Mouse (Mus musculus): ENCODE measurements around the gene Ier5. TPM values are rescaled to one million over a fixed set of nuclear protein-coding genes. Genes with fewer than 3 reads are reported as not detected.

Ier5 gene
- total RNA-seq, 2 experiments from 2014 or later = 36.8 to 37.1 TPM

DNA sequence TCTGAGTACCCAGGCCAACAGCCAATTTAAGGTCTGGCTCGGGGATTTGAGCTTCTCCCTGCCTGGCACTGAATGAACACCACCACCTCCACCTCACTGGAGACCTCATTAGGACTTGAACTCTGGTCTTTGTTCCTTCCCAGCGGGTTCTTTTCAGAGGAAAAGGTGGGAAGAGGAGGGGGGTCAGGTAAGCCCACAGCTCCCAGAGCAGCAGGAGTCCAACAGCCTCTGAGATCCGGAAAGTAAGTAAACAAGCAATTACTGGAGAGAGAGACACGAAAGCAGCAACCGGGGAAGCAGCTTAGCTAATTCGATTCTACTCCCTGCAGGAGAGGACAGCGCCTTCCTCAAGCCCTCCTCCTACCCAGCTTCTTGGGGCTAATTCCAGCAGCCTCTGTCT, 13.0 kb downstream of the Ier5 start:
- no peak for DNase-seq (ENCODE audit: low spot score in 2 of 2)
- intact Hi-C loops (cut with DNase I) = no loop called here

DNA sequence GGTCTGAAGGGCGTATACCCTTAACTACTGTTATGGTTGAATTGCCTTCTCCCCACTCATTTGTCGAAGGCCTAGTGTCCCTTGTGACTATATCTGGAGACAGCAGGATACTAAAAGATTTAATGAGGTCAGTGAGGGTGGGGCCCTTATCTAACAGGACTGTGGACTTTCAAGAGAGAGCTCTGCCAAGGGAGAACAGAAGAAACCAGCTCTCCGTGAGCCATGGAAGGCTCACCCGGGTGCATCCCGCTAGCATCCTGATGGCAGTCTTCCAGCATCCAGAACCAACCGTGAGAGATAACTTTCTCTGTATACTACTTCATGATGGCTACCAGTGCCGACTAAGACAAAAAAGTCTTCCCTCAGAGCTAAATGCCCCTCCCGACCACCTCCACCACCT, 14.6 kb downstream of the Ier5 start:
- intact Hi-C loops (cut with DNase I) = no loop called here
- no peak for DNase-seq (ENCODE audit: low spot score in 2 of 2)

DNA sequence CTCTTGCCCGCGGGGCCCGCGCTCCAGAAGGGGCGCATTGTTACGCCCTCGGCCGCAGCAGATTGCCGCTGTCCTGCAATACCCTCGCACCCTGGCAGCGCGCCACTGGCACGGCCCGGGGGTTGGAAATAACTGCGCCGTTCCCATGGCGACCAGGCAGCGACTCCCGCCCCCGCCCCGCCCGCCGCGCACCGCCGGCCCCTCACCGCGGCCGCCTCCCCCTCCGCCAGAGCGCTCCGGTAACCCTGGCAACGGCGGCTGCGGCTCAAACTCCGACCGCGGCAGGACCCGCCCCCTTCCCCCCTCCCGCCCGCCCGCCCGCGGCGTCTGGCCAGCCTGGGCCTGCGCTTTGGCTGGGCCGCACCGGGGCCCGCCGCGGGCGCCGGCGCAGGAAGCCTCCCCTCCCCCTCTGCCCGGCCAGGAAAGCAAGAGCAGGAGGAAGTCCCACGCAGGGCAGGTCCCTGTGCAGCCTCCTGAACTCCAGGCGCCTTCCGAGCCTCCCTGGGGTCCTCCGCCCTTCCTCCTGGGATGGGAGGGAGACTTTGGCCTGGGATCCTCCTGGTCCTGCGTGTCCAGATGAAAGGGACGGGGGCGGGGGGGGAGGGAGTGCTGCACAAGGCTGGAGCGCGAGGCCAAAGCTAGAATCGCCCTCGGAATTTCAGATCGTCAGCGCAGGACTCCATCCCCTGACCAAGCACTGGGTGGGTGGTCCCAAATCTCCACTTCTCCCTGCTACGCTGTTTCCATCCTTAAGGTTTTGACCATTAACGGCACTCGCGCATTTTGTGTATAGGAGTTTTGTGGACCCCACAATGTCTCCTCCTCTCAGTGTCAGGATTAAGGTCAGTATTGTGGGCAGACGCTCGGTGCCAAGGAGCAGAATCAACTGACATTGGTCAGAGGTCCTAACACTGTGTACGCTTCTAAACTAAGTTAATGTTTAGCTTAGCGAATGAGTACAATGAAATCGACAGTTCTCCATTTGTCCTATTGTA, 15.9 kb downstream of the Ier5 start:
- peak; percentile 93 for DNase-seq (ENCODE audit: low spot score in 2 of 2)
- intact Hi-C loops (cut with DNase I) = no loop called here

DNA sequence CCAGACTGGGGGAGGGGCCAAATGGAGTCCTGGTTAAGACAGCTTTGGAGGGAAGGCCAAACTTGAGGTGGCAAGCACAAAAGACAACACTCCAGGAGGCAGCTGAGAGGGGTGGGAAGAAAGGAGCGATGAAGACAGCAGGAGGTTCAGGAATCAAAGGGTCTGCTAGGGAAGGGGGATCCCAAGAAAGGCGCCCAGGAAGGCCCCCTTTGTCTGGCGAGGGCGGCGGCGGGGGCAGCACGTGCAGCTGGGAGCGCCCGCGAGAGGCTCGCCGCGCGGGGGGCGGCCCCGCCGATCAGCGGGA, 16.5 kb downstream of the Ier5 start:
- no peak for DNase-seq (ENCODE audit: low spot score in 2 of 2)
- intact Hi-C loops (cut with DNase I) = no loop called here

DNA sequence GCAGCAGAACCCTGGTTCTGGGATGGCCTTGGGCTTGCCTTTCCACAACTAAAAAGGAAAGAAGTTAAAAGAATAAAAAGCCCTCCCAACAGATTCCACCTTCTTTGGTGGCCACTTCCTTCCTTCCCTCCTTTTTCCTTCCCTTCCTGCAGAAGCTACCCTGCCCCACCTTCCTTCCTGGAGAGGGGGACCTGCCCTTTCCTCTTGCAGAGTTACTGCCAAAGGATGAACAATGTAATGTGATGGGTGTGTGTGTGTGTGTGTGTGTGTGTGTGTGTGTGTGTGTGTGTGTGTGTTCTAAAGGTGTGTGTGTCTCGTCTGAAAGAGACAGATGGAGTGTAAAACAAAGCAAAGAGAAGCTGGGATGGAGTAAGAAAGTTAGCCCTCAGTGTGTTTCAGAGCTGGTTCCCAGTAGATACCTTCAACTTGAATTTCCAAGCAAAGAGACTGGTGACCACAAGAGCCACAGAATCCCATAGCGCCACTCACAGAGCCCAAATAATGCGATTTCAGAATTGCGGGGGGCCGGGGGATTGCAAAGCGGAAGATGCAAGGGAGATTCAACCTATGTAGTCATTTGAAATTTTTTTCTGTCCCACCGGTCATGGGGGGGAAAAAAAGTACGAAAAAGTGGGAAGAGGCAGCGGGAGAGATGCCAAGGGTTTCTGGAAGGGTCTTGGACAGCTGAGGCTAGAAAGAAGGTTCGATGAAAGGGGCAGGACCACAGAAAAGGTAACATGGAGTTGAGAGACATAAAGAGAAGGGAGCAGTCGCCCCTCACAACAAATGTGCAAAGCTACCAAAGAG, 17.1 kb downstream of the Ier5 start:
- intact Hi-C loops (cut with DNase I) = no loop called here
- DNase-seq (ENCODE audit: low spot score in 2 of 2) = no peak

DNA sequence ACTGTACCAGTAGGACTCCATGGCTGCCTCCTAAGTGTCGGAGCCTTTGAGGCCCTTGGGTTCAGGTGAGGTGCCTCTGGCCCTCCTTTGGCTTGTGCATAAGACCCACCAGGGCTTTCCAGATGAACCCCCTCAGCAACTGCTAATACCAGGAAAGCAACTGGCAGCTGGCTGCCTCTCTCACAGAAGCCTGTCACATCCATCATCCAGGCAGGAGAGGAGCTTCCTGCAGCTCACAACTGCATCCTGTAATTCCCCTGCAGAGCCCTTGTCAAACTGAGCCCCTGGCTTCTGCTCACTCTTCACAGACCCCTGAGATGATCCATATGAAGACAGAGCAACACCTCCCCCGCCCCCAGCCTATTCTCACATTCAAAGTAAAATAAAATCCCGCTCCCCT, 21.8 kb downstream of the Ier5 start:
- DNase-seq (ENCODE audit: low spot score in 2 of 2) = no peak
- intact Hi-C loops (cut with DNase I) = no loop called here

DNA sequence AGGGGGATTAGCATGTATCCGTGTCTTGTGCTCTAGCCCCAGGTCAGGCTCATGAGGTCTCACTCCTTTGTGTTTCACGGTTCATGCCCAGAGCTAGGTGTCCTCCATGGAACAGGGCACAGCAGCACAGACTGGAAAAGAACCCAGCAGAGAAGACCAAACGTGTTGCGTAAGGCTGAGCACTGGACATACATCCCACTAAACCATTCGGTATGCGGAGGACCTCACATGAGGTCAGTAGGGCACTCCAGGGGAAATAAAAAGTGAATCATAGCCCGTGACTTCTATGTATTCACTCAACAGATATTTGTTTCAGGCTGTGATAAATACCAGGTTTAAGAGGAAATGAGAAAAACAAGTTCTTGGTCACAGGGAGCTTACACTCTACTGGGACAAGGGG, 23.6 kb downstream of the Ier5 start:
- DNase-seq (ENCODE audit: low spot score in 2 of 2) = no peak
- intact Hi-C loops (cut with DNase I) = no loop called here

DNA sequence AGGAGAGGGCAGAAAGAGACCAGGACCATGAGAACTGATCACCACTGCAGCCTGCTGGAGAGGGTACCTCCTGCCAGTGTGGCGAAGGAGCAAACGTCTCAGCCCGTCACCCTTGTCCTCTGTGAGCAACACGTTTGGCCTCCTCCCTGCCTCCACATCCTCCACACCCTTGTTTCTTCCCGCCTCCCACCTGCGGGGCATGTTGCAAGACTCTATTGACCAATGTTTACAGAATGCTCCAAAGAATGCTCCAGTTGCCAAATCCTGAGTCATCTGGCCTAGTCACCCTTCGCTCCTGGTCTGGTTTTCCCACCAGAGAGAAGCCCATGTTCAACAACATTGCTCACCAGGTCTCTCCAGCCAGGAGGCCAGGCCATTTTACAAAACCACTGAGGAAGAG, 24.6 kb downstream of the Ier5 start:
- intact Hi-C loops (cut with DNase I) = no loop called here
- no peak for DNase-seq (ENCODE audit: low spot score in 2 of 2)

DNA sequence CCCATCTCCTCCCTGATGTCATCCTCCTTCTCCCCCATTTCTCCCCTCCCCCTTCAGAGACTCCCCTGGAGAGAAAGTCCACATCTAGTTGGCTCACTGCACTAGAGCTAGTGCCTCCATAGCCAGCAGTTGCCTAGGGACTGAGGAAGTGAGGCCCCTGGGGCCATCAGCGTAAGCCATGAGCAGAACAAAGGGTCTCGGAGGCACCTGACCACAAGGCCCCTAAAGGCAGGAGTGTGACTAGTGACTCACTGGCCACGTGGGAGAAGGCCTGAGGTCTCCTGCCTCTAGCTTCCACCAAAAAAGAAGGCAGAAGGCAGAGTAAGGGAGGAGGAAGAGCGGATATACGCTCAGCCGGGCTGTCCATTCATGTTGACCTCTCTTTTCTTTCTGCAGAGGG, 25.5 kb downstream of the Ier5 start:
- no peak for DNase-seq (ENCODE audit: low spot score in 2 of 2)
- intact Hi-C loops (cut with DNase I) = no loop called here

DNA sequence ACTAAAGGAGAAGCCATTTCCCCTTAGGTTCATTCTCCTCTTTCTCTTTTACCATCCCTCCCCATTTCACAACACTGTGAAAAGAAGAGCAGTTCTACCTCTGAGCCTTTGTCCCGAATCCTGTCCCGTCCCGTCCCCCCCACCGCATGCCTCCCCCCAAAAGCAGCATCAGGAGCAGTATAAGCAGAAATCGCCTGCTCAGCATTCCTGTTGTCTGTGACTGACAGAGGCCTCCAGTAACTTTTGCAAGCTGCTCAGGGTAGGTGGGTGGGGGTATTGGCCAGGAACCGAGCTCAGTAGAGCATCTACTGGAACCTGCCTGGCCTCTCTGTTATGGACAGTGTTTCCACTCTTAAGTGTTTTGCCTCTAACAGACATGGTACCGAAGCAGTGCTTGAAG, 26.3 kb downstream of the Ier5 start:
- intact Hi-C loops (cut with DNase I) = no loop called here
- DNase-seq (ENCODE audit: low spot score in 2 of 2) = no peak

DNA sequence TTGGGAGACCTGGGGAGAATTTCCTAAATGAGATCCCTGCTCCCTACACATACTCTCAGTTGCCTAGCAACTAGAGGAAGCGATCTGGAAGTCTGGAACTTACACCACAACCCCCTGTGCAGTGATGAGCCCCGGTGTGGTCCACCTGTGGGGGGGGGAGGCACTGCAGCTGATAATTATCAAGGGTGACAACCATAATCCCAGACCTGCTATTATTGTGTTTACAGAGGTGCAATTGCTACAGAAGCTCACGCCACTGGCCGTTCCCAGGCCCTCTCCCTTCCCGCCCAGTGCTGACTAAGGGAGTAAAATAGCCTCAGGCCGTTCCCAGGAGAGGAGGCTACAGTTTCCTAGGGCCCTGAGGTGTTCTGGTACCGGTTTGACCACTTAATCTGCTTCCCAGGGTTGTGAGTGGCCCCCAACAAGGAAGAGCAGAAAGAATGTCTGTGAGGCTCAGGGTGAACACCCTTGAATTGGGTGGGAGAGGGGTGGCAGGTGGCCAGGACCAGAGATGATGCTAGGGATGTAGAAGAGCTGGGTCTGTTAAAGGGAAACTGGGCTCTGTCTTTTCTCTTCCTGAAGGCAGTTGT, 28.1 kb downstream of the Ier5 start:
- intact Hi-C loops (cut with DNase I) = no loop called here
- DNase-seq (ENCODE audit: low spot score in 2 of 2) = no peak

DNA sequence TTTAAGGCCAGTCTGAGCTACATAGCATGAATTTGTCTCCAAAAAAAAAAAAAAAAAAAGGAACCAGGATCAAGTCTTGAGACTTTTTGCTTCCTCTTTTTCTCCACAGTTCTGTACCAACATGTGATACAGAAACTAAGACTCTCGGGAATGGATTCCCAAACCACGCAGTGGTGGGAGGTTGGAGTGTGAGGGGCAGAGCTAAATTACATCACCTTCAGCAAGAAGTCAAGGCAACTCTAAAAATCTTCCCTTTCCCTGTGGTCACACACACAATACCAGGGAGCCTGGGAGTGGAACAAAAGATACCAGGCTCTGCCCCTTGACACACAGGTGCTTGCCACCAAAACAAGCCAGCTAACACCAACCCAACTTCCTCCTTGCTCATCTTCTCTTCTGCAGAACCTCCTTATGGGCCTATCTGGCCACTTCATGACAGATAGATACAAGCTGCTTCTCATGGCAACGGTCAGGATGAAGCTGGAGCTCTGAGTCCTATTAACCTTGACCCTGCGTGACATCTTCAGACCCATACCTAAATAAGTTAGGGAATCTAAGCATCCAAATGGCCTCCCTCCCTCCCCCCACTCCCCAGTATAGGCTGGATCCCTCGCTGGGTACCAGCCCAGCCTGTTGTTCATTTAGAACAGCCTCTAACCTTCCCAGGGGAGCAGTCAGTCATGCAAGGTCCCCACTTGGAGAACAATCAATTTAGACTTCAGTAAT, 28.7 kb downstream of the Ier5 start:
- no peak for DNase-seq (ENCODE audit: low spot score in 2 of 2)
- intact Hi-C loops (cut with DNase I) = no loop called here

DNA sequence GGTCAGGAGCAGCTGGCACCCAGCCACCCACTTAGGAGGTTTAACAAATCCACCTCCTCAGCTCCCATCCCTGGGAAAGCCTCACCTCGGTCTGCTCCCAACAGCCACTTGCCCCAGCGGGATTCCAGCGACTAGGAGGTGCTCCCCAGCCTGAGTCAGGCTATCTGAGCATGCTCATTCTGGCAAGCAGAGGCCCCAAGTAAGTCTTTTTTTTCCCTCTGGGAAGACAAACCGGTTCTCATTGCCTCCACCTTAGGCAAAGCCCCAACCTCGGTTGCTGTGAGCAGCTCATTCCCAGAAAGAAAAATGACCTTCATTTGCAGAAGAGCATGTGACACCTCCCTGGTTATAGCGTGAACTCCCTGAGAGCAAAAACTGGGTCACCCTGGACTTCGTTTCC, 29.7 kb downstream of the Ier5 start:
- no peak for DNase-seq (ENCODE audit: low spot score in 2 of 2)
- intact Hi-C loops (cut with DNase I) = no loop called here

DNA sequence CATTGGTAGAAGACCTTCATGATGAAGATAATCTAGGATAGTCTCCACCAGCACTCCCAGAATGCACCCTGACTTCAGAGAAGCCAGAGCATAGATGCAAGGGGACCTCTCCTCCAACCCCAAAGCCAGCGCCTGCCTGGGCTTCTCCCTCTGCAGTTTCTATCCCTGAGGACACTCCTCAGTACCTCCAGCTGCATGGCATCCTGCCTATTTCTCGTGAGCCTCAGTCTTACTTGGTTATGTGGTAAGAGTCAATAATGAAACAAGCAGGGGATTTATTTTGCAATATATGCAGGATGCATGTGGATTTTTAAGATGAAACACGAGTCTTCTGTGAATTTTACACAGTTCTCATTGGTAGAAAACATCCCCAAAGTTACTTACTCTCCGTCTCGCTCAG, 33.2 kb downstream of the Ier5 start:
- intact Hi-C loops (cut with DNase I) = no loop called here
- no peak for DNase-seq (ENCODE audit: low spot score in 2 of 2)

DNA sequence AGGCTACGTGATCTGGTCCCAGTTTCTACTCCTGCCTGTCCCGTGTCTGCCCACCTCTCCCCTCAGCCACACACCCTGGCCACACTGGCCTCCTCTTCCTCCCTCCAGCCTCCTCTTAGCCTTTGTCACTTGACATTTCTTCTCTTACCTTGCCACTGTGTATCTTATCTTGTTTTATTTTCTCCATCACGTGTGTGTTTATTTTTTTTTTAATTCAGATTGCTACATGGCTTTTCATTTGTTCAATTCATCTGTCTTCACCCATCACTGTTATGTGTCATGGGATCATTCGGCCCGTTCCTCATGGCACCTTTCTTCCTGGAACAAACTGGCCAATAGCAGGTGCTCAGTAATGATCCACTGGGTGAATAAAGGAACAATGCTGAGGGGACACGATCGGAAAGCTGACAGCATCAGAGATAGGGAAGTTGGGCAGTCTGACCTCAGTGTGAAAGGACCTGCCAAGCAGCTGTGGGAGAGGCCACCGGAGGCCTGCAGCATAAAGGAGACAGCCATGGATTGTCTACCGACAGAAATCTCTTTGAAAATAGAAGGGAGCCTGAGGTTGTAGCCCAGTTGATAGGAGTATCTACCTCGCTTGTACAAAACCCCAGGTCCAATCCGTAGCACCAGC, 34.3 kb downstream of the Ier5 start:
- no peak for DNase-seq (ENCODE audit: low spot score in 2 of 2)
- intact Hi-C loops (cut with DNase I) = no loop called here

DNA sequence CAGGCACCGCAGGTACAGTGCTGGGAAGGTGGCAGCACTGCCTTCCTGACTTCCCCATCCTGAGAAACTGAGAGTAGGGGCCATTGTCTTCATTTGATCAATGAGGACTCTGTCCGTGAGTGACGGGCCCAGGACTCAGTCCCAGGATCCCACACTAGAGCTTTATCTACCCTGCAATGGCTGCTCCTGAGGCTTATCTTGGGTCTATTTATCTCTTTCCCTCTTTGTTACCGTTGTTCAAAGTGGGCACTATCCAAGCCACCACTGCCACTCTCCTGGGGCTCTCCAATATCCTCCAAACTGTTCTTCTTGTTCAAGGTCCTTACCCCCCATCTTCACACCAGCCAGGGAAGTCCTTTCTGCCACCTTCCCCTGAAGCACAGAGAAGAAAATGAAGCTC, 34.8 kb downstream of the Ier5 start:
- intact Hi-C loops (cut with DNase I) = no loop called here
- DNase-seq (ENCODE audit: low spot score in 2 of 2) = no peak

DNA sequence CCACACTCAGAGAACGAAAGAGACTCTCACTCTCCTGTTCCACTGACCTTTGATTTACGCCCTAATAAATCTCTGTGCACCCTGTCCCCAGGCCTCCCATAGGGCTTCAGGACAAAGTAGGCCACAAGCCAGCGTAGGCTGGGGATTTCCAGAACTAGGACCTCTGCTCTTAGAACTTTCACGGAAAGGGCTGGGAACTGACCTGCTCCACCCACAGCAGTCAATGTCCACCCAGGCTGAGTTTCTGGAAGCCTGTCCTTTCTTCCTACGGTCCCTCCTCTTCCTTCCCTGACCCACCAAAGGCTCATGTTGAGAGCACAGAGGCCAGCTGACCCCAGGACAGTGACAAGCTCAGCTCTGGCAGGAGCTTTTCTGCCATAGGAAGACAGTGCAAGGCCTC, 35.3 kb downstream of the Ier5 start:
- intact Hi-C loops (cut with DNase I) = no loop called here
- no peak for DNase-seq (ENCODE audit: low spot score in 2 of 2)

DNA sequence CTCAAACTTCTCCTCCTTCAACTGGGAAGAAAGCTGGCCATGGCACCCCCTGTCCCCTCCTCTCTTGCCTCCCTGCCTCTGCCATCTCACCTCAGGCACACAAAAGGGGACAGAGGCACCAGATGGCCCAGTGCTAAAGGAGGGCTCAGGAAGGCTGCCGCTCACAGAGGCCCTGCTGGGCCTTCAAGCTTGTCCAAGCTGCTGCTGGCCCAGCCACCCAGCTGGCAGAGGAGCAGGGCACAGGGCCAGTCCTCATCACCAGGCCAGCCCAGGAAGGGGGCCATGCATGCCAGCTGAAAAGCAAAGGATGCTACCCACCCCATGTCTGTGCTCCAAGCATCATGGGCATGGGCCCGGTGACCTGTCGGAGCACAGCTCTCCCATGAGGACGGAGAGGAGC, 36.5 kb downstream of the Ier5 start:
- DNase-seq (ENCODE audit: low spot score in 2 of 2) = no peak
- intact Hi-C loops (cut with DNase I) = no loop called here

DNA sequence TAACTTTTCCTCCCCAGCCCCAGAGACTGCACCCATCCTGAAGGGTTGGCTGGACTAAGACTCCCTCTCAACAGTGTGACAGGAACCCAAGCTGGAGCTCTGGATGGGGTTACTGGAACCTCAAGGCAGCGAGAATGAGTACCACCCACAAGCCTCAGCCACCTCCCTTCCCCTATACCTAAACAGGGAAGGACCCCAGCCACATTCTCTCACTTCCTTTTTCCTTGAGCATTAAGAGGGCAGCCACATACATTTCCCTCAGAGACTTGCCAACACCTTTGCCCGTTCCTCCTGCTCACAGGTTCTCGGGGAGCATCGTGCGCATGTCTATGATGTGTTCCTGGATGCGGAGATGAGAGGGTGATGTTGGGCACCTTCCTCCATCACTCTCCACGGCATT, 37.4 kb downstream of the Ier5 start:
- intact Hi-C loops (cut with DNase I) = no loop called here

More for the DNA sequence above, 37.4 kb downstream of the Ier5 start:
- no peak for DNase-seq (ENCODE audit: low spot score in 2 of 2)

All from left cerebral cortex, postnatal 14 days (tissue).